Mouse (Mus musculus): ENCODE results near the gene Ifnb1. TPM values are rescaled to one million over a fixed set of nuclear protein-coding genes. Genes with fewer than 3 reads are reported as not detected.

Gene Ifnb1
- polyA plus RNA-seq, 1 experiment: not detected

DNA sequence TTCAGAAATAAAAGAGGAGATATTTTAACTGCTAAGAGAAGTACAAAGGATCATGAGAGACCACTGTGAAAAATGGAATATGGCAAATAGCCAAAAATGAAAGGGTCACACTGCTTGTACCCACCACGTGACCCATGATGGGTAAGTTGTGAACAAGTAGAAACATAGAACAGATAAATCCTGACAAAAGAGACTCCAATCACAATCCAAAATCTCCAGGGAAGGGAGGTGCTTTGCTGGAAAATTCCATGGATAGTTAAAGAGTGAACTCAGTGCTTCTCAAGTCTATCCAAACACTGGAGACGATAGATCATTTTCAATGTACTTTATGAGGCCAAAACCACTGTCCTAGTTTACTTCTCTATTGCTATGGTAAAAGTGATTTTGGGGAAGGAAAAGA is 8.3 kb upstream of the Ifnb1 start:
- DNase-seq (ENCODE audit: low read depth): no peak
- no peak for TF ChIP-seq POLR2A (IDR thresholded peaks at IDR 0.05; ENCODE audit: borderline replicate concordance, extremely low read depth, insufficient read depth, insufficient read length, poor library complexity, severe bottlenecking)
- TF ChIP-seq CTCF (IDR thresholded peaks at IDR 0.05; ENCODE audit: borderline replicate concordance, extremely low read depth, insufficient read depth, insufficient read length): no peak

DNA sequence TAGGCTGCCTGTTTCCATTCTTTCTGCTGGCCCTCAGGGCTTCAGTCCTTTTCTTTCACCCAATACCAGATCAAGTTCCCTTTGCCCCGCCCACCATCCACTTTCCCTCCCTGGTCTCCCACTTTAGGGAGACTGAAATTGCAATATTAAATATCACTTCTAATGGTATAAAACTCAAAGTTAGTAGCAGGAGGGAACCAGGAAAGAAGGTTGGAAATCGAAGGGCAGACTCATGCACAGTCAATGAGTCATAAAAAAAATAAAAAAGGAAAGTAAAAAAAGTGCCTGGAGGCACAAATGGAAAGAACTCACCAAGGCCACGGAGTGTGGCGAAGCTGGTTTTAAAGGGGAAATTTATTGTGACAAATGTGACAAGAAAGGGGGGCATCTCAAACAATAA is 7.7 kb upstream of the Ifnb1 start:
- DNase-seq (ENCODE audit: low read depth): no peak
- TF ChIP-seq POLR2A (IDR thresholded peaks at IDR 0.05; ENCODE audit: borderline replicate concordance, extremely low read depth, insufficient read depth, insufficient read length, poor library complexity, severe bottlenecking) (no peak), CTCF (IDR thresholded peaks at IDR 0.05; ENCODE audit: borderline replicate concordance, extremely low read depth, insufficient read depth, insufficient read length) (no peak)

DNA sequence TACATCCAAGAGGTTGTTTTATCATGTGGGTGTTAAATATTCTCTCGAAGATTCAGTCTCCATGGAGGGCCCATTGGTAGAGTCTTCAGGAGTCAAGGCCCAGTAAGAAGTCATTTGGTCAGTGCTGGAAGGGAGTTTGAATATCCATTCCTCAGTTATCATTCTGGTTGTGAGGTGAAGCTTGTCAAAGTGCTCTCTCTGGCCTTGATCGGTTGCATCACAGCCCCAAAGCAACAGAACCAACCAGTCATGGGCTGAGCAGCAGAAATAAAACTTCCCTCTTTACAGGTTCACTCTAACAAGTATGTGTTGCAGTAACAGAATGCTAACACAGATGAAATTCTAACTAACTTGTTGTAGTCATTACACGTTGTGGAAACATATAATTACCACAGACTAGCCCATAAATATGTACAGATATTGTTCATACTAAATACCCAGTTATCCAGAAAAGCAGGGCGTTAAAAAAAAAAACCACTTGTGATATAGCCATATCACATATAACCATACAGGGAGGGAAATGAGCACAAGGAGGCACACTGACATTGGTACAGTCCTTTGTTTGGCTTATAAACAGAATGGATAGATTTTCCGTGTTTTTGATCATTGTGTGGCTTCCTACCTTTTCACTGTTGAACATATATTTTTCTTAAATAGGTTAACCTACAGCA is 3.9 kb upstream of the Ifnb1 start:
- no peak for DNase-seq (ENCODE audit: low read depth)
- no peak for TF ChIP-seq POLR2A (IDR thresholded peaks at IDR 0.05; ENCODE audit: borderline replicate concordance, extremely low read depth, insufficient read depth, insufficient read length, poor library complexity, severe bottlenecking)
- TF ChIP-seq CTCF (IDR thresholded peaks at IDR 0.05; ENCODE audit: borderline replicate concordance, extremely low read depth, insufficient read depth, insufficient read length): no peak

DNA sequence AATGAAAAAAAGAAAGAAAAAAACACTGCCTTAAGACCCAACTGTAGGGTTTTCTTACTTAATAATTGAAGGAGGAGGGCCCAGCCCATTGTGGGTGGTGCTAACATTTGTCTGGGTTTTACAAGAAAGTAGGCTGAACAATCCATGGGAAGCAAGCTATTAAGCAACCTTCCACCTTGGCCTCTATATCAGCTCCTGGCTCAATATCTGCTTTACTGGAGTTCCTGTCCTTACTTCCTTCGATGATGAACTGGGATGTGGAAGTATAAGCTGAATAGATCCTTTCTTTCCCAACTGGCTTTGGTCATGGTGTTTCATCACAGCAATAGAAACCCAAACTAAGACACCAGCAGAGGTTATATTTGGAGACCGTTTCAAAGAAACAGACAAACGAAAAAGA is 2.8 kb upstream of the Ifnb1 start:
- no peak for DNase-seq (ENCODE audit: low read depth)
- TF ChIP-seq CTCF (IDR thresholded peaks at IDR 0.05; ENCODE audit: borderline replicate concordance, extremely low read depth, insufficient read depth, insufficient read length): no peak
- no peak for TF ChIP-seq POLR2A (IDR thresholded peaks at IDR 0.05; ENCODE audit: borderline replicate concordance, extremely low read depth, insufficient read depth, insufficient read length, poor library complexity, severe bottlenecking)

DNA sequence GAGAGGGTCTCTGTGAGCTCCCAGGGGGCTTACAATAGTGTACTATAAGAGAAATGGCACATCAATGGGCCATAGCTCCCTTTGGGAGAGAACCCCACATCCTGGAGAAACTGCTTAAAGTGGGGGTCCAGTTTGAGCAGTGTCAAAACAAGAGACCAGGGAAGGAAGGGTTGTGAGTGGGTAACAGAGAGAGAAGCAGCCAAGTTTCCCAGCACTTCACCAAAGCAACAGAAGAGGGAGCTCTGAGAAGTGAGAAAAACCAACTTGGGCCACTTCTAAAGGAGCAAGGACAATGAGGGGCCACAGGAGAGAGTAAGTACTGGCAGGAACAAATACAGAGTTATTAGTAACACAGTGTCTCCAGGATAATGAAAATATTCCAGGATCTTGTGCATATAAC is 667 bp upstream of the Ifnb1 start:
- no peak for TF ChIP-seq POLR2A (IDR thresholded peaks at IDR 0.05; ENCODE audit: borderline replicate concordance, extremely low read depth, insufficient read depth, insufficient read length, poor library complexity, severe bottlenecking)
- peak; percentile 50; the same call in 1 of the 2 replicates for TF ChIP-seq CTCF (IDR thresholded peaks at IDR 0.05; ENCODE audit: borderline replicate concordance, extremely low read depth, insufficient read depth, insufficient read length)
- DNase-seq (ENCODE audit: low read depth): no peak

DNA sequence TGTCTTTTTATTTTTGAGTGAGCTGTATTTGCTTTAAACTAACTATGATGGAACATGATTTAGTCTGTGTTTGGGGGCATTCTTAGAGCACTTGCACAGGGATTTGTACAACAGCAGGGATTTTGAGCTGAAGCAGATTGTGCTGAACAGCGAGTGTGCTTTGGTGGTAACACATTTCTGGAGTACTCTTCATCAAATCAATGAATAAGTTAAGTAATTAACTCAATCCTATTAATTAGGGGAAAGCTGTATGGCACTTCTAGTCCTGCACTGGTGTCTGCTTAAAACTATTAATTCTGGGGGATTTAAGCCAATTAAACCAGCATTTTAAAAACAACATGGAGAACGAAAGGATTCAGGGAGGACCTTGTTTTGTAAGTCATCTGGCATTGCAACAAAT is 4.6 kb downstream of the Ifnb1 start:
- DNase-seq (ENCODE audit: low read depth): peak; percentile 73
- TF ChIP-seq CTCF (IDR thresholded peaks at IDR 0.05; ENCODE audit: borderline replicate concordance, extremely low read depth, insufficient read depth, insufficient read length): no peak
- no peak for TF ChIP-seq POLR2A (IDR thresholded peaks at IDR 0.05; ENCODE audit: borderline replicate concordance, extremely low read depth, insufficient read depth, insufficient read length, poor library complexity, severe bottlenecking)

DNA sequence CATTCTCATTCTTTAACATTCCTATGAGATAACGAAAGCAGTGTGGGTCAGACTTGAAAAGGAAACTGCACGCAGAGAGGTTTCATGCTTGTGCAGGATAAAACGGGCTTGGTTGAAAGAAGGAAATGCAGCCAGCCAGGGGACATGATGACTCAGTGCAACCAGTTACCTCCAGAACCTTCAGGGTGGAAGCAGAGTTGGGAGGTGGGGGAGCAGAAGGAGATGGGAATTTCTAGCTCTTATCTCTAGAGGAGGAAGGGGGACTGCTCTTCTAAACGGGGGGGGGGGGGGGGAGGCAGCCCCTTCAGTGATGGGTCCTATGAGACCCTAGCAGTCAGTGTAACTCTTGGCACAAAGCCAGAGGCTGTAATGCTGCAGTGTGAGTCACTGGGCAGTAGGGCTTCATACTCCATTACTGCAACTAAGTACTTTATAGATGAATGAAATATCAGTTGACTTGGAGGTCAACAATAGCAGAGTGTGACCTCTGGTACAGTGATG is 6.8 kb downstream of the Ifnb1 start:
- TF ChIP-seq CTCF (IDR thresholded peaks at IDR 0.05; ENCODE audit: borderline replicate concordance, extremely low read depth, insufficient read depth, insufficient read length) (no peak), POLR2A (IDR thresholded peaks at IDR 0.05; ENCODE audit: borderline replicate concordance, extremely low read depth, insufficient read depth, insufficient read length, poor library complexity, severe bottlenecking) (no peak)
- peak; percentile 63 for DNase-seq (ENCODE audit: low read depth)

DNA sequence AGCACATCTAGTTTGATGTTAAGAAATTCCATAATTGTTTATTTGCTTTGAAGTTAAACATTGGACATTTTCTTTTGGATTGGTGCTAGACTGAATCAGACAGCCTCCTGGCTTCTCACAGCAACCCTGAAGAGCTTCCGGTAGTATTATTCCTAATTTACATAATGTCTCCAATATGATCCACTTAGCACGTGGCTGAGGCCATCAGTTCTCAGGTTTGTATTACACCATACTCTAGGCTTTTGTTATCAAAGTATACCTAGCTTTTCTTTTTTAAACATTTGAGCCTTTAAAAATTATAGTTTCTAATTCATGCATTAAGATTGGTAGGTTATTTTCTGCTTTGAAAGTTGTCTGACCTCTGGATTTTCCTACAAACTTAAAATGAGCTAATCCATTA is 7.3 kb downstream of the Ifnb1 start:
- no peak for DNase-seq (ENCODE audit: low read depth)
- no peak for TF ChIP-seq CTCF (IDR thresholded peaks at IDR 0.05; ENCODE audit: borderline replicate concordance, extremely low read depth, insufficient read depth, insufficient read length)
- no peak for TF ChIP-seq POLR2A (IDR thresholded peaks at IDR 0.05; ENCODE audit: borderline replicate concordance, extremely low read depth, insufficient read depth, insufficient read length, poor library complexity, severe bottlenecking)

DNA sequence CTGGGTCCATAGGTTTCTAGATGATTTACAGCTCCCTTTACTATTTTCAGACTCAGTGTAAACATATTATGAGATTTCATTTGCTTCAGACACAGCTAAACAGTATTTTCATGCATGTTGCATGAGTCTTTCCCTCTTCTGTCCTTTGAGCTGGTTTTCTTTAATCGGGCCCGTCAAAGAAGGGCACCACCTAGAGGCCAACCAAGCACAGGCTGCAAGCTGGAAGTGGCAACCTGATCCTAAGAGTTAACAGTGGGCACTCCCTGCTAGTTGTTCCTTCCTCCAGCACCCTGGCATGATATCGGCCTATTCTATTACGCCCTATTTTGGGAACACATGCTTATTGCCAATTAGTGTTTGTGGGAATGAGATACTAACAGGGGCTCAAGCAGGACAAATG is 8.2 kb downstream of the Ifnb1 start:
- DNase-seq (ENCODE audit: low read depth): peak; percentile 69
- TF ChIP-seq CTCF (IDR thresholded peaks at IDR 0.05; ENCODE audit: borderline replicate concordance, extremely low read depth, insufficient read depth, insufficient read length) (peak; percentile 77), POLR2A (IDR thresholded peaks at IDR 0.05; ENCODE audit: borderline replicate concordance, extremely low read depth, insufficient read depth, insufficient read length, poor library complexity, severe bottlenecking) (no peak)

DNA sequence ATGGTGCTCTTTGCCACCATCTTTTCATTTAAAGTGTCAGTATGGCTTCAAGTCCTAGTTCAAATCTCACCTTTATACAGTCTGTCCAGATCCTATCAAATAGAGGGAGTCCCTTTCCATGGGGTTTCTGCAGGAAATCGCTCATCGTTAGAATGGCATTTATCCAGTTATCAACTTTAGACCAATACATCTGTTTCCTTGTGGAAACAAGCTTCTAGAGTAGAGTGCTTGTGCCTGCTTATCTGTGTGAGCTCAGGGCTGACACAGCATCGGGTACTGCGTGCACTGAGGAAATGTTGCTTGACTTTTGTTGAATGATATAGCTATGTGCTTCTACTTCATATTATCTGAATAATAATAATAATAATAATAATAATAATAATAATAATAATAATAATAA is 8.8 kb downstream of the Ifnb1 start:
- no peak for DNase-seq (ENCODE audit: low read depth)
- TF ChIP-seq CTCF (IDR thresholded peaks at IDR 0.05; ENCODE audit: borderline replicate concordance, extremely low read depth, insufficient read depth, insufficient read length): no peak

DNA sequence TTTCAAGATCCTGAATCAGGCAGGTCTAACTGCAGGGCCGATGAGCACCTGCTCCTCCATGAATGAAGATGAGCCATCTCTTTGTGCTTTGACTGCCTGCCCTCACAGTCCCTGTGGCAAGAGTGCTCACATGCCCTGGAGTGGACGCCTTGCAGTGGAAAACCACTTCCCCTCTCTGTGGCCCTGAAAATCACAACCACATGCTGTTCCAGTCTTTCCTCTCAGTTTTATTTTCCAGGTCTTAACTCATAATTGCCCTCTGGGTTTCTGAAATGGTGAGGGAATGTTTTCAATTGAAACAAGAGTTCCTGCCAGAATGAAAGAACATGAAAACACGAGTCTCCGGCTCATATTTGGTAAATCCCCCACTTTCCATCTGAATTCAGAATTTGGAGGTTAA is 18.8 kb downstream of the Ifnb1 start:
- peak; percentile 4 for DNase-seq (ENCODE audit: low read depth)
- no peak for TF ChIP-seq CTCF (IDR thresholded peaks at IDR 0.05; ENCODE audit: borderline replicate concordance, extremely low read depth, insufficient read depth, insufficient read length)
- no peak for TF ChIP-seq POLR2A (IDR thresholded peaks at IDR 0.05; ENCODE audit: borderline replicate concordance, extremely low read depth, insufficient read depth, insufficient read length, poor library complexity, severe bottlenecking)

DNA sequence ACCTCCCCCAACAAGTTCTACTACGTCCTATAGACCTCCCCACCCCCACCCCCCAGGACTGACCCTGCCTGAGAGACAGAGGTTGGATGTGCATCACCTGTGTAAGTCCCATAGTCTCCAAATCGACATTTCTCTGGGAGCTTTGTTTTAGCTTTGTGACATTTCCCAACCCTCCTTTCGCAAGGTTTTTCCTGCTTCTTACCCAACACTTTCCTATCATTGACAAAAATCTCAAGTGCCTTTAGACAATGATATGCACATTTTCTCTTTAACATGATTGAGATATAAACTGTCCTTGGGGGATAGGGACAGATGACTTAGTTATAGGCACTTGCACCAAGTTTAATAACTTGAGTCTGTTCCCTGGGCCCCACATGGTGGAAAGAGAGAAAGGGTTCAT is 21.3 kb downstream of the Ifnb1 start:
- TF ChIP-seq CTCF (IDR thresholded peaks at IDR 0.05; ENCODE audit: borderline replicate concordance, extremely low read depth, insufficient read depth, insufficient read length) (no peak), POLR2A (IDR thresholded peaks at IDR 0.05; ENCODE audit: borderline replicate concordance, extremely low read depth, insufficient read depth, insufficient read length, poor library complexity, severe bottlenecking) (no peak)

More for the DNA sequence above, 21.3 kb downstream of the Ifnb1 start:
- DNase-seq (ENCODE audit: low read depth): no peak
